Mouse (Mus musculus): Measurements from ENCODE around the gene Stk32c.

DNA sequence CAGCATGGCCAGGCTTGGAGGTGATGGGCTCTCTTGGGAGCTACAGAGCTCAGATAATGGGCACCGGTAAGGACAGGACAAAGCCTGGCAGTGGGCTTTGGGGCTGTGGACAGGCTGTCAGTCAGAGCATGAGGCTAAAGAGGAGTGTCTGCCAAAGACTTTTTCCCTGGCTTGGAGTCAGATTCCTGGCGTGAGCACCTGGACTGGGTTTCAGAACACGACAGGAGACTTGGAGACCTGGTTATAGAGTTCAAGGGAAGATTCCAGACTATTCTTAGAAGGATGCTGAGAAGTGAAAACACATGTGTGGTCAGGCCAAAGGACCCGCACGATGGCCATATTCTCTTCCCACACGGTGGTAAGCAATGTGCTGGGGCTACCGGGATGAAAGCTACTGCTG lies 107.4 kb downstream of the Stk32c start:
- TF ChIP-seq CTCF (IDR thresholded peaks at IDR 0.05; ENCODE audit: control insufficient read depth, insufficient read depth, insufficient replicate concordance, low read depth, low read length) (no peak), POLR2A (IDR thresholded peaks at IDR 0.05; ENCODE audit: control insufficient read depth, low read depth, low read length) (no peak)
